Mouse (Mus musculus) frontal cortex, adult (tissue): ENCODE measurements at regions not wholly inside any gene's neighbourhood (a gene's known extent, or its start where the extent isn't known, plus 50 kb on each side); places are given as distances from the start of the nearest gene placed in this dataset.

Source experiments
- ATAC-seq: cut with Nextera tagmentation; 2 replicates; pipeline ENCODE4 v1.9.2; 2017; ENCODE audit warnings: mild to moderate bottlenecking, moderate library complexity, mixed read lengths; ENCODE audit not compliant: low TSS enrichment

DNA sequence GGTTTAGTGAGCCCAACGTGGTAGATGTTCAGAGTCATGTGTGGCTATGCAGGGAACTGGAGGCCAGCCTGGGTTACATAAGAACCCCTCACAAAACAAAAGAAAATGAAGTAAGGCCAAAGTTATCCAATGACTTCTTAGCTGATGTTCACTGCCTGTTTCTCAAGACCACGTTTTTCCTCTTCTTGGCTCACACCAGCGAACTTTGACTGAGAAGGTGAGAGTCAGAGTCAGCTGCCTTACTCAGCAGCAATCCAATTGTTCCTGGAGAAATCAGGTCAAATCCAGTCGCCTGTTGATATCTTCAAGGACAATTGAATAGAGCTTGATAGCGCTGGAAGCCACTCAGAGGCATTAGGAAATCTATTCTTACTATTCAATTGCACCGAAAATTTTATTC is 142.0 kb upstream of the Mast4 start:
- ATAC-seq, result no peak

DNA sequence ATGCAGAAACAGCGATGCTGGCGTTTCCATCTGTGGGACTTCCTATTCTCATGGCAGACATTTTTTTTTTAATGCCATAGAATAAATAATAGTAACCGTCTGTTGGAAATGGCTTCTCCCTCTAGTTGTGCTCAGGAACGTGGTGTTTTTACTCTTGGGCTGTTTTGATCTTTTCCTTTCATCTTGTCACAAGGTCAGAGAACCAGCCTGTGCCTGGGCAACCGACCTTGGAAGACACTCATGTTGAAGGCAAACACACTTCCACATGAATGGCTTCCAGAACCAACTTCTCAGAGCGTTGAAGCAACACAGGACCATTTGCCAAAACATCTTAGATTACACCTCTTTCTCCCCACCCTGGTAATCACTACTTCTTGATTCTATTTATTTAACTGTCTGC is 137.9 kb upstream of the Mast4 start:
- no peak for ATAC-seq

DNA sequence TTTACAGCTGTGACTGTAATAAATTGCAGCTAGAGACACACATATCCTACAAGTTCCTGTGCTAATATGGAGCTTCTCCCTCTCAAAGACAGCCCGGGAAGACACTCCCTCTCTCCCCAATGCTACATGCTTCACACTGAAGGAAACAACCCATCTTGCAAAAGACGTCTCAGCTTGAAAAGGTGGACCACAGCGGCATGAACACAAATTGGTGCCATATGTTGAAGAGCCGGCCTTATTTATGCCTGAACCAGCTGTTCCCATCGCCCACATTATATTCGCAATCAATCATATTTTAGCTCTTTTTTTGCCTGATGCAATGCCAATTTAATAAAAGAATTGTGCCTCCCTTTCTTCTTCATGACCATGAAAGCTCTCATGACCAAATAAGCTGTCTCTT is 135.8 kb upstream of the Mast4 start:
- no peak for ATAC-seq

DNA sequence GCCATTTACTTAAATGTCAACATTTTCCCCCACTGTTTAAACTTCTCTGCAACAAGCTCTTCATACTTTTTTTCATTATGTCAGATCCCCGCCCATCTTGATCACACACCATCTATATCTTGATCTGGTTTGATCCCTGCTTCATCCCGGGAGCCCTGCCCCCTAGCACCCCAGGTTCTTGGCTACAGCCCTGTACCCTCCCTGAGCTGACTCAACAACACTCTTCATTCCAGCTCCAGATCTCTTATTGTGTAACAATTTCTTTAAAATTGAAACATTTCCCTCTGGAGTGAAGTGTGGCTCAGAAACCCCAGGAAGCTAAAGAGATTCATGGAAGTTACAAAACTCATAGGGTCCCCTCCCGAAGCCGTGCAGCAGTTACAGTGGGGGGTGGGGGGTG is 126.2 kb upstream of the Mast4 start:
- no peak for ATAC-seq

DNA sequence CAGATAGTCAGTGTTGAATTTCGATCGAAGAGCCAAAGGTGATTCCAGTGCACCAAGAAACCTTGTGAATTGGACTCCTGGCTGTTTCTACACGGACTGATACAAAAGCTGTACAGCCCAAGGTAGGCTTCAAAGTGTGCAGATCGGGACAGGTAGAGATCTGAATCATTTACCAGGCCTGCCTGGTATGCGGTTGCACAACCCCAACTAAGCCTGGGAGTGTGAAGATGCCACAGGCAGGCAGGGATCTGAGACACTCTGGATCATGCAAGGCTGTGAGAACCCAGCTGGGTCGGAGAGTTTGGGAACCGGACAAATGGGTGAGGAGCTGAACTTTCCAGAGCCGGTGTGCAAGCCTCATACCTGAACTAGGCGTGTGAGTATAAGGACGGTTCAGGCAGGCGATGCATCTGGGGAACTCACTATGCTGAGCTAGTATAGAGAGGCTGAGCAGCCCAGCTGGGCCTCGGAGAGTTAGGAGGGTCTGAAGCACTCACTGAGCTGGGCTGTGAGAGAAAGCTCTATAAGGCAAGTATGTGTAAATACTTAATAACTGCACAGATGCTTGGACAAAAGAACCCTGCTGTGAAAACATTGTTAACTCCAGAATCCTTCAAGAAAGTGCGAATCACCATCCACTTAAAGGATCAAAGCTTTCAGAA is 125.3 kb upstream of the Mast4 start:
- no peak for ATAC-seq

DNA sequence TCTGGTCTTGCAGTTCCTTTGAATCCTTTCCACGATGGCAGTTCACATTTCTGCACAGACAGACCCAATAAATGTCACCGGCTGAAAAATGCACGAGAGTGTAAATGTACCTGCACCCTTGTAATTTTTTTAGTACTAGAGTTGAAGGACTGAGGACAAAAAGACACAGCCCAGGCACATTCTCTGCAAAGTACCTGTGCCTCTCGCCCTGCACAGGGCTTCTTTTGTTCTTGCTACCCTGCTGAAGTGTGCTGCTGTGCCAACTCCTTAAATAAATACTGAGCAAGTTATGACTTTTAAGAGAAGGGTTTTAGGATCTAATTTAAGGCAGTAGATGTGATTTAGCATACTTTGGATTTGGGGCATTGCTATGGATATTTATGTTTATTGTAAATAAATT is 118.5 kb upstream of the Mast4 start:
- no peak for ATAC-seq

DNA sequence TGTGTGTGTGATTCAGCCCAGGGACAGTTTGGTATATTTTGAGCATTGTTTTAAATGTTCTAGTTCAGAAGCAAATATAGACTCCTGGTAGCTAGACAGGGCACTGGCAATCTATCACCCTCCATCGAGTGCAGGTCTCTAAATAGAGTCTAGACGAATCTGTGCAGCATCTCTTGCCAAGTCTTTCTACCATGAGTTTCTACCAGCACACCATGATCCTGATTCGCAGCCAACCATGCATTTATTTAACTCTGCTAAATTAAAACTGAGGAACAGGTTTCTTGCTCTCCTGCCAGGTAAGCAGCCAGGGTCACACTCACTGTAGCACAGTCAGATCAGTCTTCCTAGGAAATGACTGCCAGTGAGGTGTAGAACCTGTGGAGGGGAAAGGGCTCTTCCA is 96.3 kb upstream of the Mast4 start:
- ATAC-seq, result peak; percentile 91

DNA sequence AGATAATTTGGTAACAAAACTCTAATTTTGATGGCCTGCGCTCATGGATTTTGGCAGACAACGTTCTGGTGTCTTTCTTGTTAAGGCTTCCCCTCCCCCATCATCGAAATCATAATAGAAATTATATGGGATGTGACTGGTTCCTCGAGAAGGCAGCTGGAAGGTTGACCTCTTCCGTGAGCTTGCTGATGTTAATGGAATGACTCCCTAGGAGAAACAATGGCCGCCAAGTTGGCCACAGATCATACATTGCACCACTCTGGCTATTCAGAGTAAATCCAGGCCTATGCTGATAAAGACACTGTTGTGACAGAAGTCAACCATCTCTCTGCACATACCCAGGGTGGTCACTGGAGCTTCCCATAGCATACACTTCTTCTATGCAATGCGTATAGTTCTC is 89.7 kb upstream of the Mast4 start:
- ATAC-seq, result no peak

DNA sequence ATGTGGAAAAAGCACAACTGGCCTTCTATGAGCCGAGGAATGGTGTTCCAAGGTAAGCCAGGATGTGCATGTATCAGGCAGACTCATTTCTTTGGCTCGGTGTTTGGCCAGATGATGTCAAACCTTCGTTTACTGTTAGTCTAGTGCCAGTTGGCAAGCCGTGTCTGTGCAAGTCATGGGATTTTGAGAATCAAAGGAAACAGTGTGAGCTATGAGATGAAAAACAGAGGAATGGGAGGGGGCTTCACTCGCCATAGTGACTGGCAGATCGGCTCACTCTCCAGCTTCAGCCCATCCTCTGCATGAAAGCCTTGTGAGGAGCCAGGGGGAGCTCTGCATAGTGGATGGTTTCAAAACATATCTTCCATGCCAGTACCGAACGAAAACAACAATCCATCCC is 89.1 kb upstream of the Mast4 start:
- ATAC-seq, result no peak

DNA sequence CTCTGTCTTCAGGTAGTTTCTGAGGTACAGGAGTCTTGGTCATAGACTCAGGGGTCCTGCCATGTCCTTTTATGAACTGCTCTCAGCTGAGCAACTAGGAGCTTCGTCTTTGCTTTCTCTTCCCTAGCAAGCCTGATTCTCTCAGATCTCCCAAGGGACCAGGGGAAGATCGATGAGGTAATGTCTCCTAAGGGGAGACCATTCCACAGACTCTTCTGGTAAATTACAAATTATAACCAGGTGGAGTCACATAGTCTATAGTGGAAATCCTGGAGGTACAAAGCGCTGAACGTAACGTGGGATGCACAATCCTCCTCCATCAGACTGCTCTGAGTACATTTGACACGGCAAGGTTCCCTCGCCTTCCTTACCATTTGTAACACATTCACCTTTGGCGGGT is 88.7 kb upstream of the Mast4 start:
- no peak for ATAC-seq

DNA sequence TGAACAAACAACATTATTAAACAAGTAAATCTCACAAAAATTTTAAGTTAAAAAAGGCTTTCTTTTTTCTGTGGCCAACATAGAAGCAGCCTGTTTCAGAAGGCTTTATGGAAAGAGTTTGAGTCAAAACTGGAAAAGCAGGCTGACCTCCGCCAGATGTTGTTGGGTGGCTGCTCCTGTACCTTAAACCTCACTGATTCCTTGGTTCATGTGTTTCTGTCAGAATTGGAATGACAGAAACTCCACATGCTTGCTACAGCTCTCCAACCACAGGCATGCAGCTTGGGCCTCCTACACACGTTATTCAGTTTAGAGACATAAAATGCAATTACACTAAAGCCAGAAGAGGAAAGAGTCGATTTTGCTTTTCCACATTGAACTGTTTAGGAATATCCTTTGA is 84.8 kb upstream of the Mast4 start:
- ATAC-seq, result 0 out of 2 replicates have a peak, but pooled peaks have one; percentile 31

DNA sequence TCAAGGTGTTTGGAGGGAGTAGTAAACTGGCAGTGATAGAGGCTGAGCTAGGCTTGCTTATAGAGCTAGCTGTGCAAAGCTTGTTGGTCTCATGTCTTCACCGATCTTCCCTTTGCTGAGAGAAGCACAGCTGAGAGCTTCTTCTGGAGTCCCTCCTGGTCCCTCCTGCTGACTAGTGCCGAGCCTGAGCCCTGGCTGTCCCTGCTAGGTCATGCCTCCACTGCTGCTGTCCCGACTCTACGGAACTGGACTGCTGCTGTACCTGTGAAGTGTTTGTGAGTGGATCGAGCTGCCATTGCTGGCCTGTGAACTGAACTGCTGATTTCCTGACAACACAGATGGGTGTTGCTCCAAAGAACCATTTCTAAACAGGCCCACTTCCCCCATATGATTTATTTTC is 83.0 kb upstream of the Mast4 start:
- ATAC-seq, result no peak

DNA sequence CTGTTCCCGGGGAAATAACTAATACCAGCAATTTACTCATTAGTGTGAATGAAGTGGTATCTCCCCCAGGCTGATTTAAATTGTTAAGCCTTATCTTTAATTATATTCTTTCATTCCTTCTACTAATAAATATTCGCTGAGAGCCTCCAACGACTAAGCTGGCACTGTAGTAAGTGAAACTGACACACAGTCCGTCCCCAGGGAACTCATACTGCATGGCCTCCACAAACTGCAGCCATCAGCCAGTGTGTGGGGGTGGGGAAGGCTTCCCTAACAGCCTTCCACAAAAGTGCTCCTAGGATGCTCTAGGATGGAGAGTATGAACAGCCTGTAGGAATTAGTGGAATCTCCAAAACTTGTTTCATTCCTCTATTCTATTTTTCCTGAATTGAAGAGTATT is 81.0 kb upstream of the Mast4 start:
- no peak for ATAC-seq

DNA sequence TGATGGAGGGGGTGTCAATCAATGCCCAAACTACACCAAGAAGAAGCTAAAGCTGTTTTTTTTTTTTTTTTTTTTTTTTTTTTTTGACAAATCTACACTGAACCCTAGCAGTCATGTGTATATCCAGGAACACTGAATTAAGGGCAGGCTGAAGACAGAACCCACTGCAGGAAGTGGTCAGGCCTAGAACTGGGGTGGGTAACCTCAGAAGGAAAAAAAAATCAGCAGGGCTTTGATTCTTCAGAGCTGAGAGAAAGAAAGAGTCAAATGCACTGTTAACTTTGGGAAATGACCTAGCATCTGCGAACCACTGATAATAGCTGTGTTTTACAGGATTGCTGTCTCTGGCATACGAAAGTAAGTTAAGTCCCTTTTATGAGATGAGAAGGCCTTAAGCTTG is 78.3 kb upstream of the Mast4 start:
- ATAC-seq, result no peak

DNA sequence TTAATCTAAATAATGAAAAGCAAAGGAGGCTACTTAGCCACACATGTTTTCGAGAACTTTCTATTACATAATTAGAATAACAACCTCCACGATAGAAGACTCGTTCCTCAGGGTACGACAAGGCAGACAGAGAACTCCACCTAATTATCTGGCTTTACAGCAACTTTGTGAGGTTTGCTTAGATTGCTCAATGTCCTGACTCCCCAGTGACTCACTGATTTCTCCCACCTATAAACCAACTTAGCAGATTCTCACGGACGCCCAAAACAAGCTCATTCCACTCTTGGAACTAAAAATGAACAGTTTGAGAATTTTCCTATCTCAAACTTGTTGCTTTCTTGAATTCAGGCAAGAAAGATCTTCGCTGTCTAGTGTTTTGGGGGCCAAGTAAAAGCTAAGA is 75.0 kb upstream of the Mast4 start:
- peak; percentile 78 for ATAC-seq

DNA sequence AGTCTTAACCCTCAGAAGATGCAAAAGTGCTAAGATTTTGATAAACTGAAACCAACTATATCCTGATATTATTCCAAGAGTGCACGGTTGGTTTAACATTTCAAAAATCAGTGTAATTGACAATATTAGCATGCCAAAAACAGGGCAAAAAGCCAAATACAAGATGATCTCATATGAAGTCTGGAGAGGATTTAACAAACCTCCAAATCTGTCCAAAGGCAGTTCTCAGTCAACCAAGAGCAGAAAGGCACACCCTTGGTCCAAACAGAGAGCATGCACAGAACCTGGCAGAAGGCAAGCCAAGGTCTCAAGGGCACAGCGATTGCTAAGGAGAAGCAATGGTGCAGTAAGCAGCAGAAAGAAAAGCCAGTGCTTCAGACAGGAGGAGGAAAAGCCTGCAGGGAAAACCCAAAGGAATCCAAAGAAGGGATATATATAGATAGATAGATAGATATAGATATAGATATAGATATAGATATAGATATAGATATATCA is 62.3 kb upstream of the Mast4 start:
- ATAC-seq, result no peak

DNA sequence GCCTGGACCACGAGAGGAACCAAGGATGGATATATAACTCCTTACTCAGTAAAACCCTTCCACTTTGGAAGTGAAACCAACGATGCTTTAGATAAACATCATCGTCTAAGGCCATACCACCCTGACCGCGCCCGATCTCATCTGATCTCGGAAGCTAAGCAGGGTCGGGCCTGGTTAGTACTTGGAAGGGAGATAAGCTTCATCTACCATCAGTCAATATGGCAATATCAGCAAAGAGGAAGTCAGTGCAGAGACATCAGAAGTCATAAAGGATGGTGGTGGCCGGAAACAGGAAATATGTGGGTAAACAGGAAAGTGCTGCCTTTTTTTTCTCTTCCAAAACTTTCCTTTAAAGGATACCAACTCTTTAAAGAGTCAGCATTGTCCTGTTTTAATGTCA is 61.8 kb upstream of the Mast4 start:
- no peak for ATAC-seq

DNA sequence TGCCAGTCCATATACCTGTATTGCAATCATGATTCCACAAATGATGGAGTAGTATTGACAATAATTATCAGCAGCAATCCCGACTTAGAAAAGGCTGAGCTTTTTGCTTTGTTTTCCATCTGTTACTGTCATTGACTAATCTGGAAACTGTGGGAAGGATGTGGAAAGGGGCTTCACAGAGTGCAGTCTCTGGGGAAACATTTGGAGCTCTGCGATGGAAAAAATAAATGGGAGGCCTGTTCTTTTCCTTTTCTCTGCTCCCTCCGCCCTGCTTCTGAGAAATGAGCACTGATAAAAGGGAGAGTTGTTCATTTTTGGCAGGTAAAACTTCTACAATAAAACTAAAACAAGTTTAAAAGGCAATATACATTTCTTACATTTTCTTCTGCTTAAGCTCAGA is 58.3 kb upstream of the Mast4 start:
- ATAC-seq, result no peak

DNA sequence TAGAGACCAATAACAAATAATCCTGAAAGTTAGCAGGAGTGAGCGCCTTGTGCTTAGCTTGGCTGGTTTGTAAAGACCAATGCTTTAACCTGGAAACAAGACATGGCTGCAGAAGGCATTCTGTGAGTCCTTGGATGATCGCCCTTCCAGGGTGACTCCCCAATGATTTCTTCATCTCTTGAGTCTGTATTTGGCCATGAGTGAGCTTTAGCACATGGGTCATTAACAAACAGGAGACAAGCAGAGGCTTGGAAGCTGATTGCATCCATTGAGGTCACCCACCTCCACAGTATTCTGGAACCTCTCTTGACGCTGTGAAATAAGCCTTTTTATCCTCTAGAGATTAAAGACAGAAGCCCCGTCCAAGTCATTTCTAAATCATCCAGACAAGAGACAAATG is 57.1 kb upstream of the Mast4 start:
- no peak for ATAC-seq

DNA sequence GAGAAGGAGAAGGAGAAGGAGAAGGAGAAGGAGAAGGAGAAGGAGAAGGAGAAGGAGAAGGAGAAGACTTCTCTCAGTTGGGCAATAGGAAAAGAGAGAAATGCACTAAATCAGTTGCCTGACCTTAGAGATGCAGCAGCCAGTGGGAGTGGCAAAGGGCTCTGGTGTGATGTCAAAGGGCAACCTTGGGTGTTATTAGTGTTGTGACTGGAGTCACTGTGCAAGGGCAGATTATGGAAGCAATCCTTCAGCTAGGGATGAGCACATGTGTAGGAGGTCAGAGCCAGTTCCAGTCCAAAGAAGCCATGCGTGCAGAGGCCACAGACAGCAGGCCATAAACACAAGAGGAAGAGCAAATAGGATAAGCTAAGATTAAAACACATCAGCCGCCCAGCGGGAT is 56.7 kb upstream of the Mast4 start:
- ATAC-seq, result no peak

DNA sequence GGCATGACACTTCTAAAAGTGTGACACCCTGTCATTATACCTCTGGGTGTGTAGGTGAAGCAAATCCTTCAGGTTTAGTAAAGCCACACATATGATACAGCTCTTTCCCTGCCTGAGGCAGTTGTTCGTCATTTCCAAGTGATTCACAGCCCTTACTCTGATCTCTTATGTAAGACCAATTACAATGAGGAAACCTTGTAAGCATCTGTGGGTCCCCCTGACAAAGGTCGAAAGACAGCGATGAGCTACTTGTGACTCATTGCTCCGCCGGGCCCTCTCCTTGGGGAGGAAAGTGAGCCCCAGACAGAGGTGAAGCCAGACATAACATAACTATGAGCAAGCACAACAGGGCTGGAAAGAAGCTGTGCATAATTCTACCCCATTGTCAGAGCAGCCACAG is 52.7 kb upstream of the Mast4 start:
- ATAC-seq, result no peak
